Mouse (Mus musculus) megakaryocyte, embryonic 14.5 days (primary cell): ENCODE results near the gene Zfp688.

Experiments used
- FLI1 ChIP-seq: IDR thresholded peaks from 2 replicates; pipeline ENCODE4 v1.6.1; 2012; ENCODE audit warnings: low read length, inconsistent platforms, mixed read lengths
- GATA1 ChIP-seq: IDR thresholded peaks from 3 replicates; pipeline ENCODE4 v1.6.1; 2012; ENCODE audit warnings: mixed read lengths, low read length, inconsistent platforms, borderline replicate concordance

DNA sequence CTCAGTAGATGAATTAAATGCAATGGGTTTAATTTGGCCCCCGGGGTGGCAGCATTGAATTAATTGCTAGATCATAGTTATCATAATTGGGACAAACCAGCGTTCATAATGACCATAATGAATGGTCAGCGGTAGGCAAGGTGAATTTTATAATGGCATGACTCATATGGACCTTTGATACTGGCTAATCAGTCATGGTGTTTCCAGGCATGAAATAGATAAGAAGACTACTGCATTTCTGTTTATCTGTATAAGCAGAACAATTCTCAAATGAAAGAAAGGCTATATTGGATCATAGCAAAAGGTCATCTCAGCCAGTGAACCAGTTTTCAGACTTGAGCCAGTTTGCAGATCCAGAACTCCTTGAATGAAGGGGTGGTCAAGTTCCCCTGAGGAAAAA lies 21.5 kb downstream of the Zfp688 start:
- TF ChIP-seq GATA1 (no peak), FLI1 (no peak)
